Mouse (Mus musculus) G1E-ER4 (cell line): Measurements from ENCODE around the gene Syngr1. TPM values are rescaled to one million over a fixed set of nuclear protein-coding genes. Genes with fewer than 3 reads are reported as not detected.

Experiments used
- GATA1 ChIP-seq: IDR thresholded peaks from one replicate; pipeline ENCODE4 v1.8.0; 2012; ENCODE audit warnings: low read length, inconsistent platforms
- polyA plus RNA-seq: library from polyadenylated mRNA; stranded (reverse); fragments of >175 nt; gene quantifications from 2 replicates; pipeline ENCODE4 v1.2.3, GENCODE M21; 2012

Gene Syngr1
- polyA plus RNA-seq, 1 experiment = 94.8 TPM

GRCm38 (mm10) chr15:80137945-80138791, 47.0 kb downstream of the Syngr1 start:
- TF ChIP-seq GATA1 = no peak

DNA sequence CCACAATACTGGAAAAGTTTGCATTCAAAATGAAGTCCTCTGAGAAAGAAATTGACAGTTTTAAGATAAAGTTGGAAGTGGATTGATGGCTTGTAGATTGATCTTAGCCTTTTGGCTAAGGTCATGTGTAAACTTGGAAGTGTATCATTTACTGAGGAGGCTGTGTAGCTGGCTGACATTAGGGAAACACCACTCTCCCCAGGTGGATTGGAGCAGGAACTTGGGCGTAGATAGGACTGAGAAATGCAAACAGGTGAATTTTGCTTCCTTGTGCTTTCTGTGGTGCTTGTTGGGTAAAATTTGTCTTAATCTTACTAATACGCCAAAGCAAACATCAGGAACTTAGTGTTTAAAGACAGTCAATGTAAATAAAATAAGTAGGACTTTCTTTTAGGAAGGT, 49.2 kb downstream of the Syngr1 start:
- no peak for TF ChIP-seq GATA1

GRCm38 (mm10) chr15:80140878-80141277, 49.7 kb downstream of the Syngr1 start:
- no peak for TF ChIP-seq GATA1

DNA sequence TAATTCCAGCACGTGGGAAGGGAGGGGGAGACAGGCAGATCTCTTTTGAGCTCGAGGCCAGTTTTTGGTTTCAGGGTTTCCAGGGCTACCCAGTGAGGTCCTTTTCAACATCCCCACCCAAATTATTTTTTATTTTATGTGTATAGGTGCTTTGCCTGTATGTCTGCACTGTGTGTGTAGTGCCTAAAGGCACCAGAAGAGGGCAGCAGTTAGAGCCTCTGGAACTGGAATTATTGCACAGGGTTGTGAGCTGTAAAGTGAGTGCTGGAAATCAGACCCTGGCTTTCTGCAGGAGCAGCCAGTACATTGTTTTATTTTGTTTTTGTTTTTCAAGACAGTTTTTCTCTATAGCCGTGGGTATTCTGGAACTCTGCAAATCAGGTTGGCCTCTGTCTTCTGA, 51.0 kb downstream of the Syngr1 start:
- no peak for TF ChIP-seq GATA1

GRCm38 (mm10) chr15:80143760-80144159, 52.6 kb downstream of the Syngr1 start:
- TF ChIP-seq GATA1 = no peak

- TF ChIP-seq GATA1 = no peak
Measured at GRCm38 (mm10) chr15:80145397-80145796, 54.3 kb downstream of the Syngr1 start.

DNA sequence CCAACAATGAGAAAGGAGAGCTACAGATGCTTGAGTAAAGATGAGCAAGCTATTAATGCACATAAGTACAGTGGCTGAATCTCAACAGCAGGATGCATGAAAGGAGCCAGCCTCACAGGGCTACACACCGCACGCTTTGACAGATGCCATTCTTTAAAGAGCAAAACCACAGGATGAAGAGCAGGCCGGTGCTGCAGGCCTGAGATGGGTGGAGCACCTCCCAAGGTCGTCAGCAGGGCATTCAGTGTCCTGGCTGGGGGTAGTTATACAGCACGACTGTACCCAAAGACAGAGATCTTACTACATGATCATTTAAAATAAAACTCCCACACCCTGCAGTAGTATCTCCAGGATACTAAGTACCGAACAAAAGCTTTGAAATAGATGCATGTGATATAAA, 55.0 kb downstream of the Syngr1 start:
- TF ChIP-seq GATA1 = no peak

DNA sequence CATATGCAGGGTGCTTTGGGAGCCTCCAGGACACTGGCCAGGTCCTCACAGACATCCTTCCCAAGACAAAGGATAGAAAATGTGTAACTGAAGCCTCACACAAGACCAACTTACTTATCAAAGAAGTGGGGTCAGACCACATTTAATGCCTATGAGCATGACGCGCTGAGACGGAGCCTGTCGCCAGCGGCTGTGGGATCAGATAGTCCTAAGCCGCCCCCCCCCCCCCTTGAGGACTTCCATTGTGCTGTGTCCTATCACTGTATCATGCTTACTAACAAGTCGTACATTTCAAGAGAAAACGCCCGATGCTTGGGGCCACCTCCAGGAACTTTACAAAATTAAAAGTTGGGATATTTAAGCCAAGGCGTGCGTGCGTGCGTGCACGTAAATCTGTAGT, 56.0 kb downstream of the Syngr1 start:
- no peak for TF ChIP-seq GATA1

DNA sequence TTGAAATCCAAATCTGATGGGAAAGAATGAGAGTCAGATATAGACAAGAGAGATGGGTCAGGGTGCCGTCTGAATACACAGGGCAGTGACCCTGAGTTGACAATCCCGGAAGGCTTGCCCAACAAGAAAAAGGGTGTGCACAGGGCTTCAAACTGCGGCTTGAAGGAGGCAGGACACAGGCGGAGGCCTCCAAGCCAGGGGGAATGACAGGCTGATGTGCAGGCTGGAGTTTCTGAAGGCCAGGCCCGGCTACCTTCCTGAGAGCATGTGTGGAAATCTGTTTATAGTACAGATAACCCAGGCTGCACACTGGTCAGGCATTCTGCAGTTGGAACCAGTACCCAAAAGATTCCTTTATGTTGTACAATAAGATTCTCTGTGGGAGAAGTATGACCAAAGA, 56.4 kb downstream of the Syngr1 start:
- TF ChIP-seq GATA1 = no peak

DNA sequence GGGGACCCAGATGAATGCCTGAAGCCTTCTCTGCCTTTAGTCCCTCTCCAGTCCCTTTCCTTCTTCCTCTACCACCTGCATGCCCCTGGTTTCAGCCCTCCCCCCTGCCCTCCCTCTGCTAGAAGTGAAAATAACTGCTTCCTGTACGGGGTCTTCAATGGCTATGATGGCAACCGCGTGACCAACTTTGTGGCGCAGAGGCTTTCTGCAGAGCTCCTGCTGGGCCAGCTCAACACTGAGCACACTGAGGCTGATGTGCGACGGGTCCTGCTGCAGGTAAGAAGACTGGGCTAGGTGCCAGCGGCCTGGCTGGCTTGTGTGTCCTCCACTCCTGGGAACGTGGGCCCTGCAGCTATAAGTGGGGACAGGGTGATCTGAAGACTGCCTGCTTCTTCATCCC, 57.4 kb downstream of the Syngr1 start:
- TF ChIP-seq GATA1 = no peak

DNA sequence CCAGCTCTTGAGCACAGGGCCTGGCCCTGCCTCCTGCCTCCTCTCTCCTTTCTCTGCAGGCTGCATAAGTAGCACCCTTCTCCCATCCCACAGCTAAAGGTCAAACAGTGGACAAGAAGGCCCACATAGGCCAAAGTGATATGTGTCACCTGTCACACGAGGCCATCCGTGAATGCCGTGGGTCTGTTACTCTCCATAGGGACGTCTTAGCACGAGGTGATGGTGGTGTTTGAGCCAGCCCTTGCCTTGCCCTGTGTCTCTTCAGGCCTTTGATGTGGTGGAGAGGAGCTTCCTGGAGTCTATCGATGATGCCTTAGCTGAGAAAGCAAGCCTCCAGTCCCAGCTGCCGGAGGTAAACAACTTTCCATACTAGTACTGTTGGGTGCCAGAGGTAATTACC, 58.4 kb downstream of the Syngr1 start:
- no peak for TF ChIP-seq GATA1

DNA sequence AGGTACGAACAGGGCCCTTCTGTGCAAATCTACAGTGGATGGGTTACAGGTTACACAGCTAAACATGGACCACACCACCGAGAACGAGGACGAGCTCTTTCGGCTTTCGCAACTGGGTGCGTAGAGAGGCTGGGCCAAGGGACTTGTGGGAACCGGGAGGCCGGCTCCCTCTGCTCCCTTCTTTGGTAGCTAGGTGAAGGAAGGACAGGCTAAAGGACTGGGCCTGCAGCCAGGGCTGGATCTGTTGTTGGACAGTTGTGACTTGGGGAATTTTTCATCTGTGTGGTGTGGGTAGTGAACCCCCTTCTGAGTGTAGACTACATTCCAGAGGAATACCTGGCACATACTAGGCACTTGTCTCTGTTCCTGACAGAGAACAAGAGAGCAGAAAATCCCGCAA, 61.5 kb downstream of the Syngr1 start:
- TF ChIP-seq GATA1 = no peak

DNA sequence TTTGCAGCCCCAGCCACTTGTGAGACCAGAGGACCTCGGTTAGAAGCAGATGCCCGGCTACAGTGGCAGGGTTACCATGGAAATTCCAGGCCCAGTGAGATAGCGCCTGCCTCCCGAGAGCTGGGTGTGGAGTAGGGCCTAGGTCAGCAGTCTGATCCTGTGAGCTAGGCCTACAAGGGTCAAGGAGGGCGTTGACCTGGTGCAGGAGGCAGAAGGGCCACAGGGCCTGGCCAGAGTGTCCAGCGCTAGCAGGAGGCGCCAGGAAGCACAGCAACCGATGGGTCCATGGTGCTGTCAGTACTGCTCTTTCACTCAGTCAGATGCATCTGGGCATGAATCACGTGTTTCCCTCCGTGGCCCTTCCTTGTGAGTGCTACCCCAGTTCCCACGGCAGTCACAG, 62.6 kb downstream of the Syngr1 start:
- TF ChIP-seq GATA1 = no peak

DNA sequence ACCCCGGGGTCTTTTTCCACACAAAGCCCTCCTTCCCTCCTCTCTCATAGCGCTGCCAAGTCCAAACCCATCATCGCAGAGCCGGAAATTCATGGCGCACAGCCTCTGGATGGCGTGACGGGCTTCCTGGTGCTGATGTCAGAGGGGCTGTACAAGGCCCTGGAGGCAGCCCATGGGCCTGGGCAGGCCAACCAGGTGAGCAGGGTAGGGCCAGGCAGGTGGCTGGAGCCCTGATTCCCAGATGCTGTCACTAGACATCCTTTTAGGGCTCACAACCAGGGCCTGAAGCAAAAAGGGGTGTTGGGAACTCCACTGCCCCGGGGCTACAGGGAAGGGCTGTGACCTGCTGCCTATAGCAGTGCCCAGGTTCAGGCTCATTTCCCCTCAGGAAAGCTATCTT, 64.6 kb downstream of the Syngr1 start:
- no peak for TF ChIP-seq GATA1

GRCm38 (mm10) chr15:80157197-80157943, 66.2 kb downstream of the Syngr1 start:
- no peak for TF ChIP-seq GATA1

GRCm38 (mm10) chr15:80158001-80158706, 67.0 kb downstream of the Syngr1 start:
- TF ChIP-seq GATA1 = no peak
